Mouse (Mus musculus): ENCODE data around the gene Pam.

GRCm38 (mm10) chr1:97934940-97935339 is 160.5 kb downstream of the Pam start:
- TF ChIP-seq CTCF (IDR thresholded peaks at IDR 0.05; ENCODE audit: control insufficient read depth, insufficient read depth, low read length) (no peak), POLR2A (IDR thresholded peaks at IDR 0.05; ENCODE audit: borderline replicate concordance, control insufficient read depth, low read depth, low read length) (no peak)
